Mouse (Mus musculus) bone marrow, adult 2 months (tissue): ENCODE results near the gene Dhcr24.

Experiments used
- CTCF ChIP-seq: fragments of 200-500 bp; IDR thresholded peaks from 2 replicates; pipeline ENCODE4 v1.5.1; 2011; ENCODE audit warnings: low read length, control low read depth; ENCODE audit not compliant: control insufficient read depth, insufficient read depth
- POLR2A ChIP-seq: fragments of 200-500 bp; IDR thresholded peaks from 2 replicates; pipeline ENCODE4 v1.6.1; 2011; ENCODE audit warnings: low read depth, mild to moderate bottlenecking, control low read depth, low read length, borderline replicate concordance; ENCODE audit not compliant: control insufficient read depth

- TF ChIP-seq POLR2A (no peak), CTCF (no peak)
Observed at GRCm38 (mm10) chr4:106584665-106585064, 23.8 kb downstream of the Dhcr24 start.
